Mouse (Mus musculus): ENCODE measurements around the gene Myh6.
A peak's percentile ranks its signal among the peaks of the same experiment; 100 is the strongest.
"Not testable (repeated sequence)": the region's sequence is repeated elsewhere in the genome, so short reads cannot be mapped to it uniquely, and the experiment has no call there.

Myh6 gene

DNA sequence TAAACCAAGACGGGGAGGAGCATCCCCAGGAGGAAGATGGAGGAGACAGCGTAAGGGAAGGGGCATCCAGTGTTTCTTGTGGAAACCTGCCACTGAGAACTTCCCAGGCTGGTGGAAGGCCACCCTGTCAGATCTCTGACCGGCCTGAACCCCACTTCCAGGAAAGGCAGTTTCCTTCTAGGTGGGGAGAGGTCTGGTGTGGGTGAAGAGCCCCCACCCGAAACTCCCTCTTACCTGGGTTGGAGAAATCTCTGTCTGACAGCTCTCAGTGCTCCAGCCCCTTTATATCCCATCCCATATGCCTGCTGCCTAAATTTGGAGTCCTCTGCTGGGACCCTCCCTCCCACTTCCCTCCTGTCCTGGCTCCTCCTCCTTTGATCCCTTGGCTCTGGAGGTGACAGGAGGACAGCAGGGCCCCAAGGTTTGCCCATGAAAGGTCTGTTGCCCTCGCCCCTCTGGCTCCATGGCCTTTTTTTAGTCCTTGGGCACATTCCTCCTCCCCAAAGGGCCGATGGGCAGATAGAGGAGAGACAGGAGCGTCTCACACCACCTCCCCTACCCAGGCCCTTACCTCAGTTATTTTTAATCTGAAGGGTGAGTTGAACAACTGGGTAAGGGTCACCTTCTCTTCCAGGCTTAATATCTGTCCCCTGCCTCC lies at the start of gene Myh6:
TSS of gene Myh6 (minus strand) at position 608 of the 658 bp plus-strand sequence.
- DNase-seq (ENCODE audit: low read depth, low spot score): no peak

DNA sequence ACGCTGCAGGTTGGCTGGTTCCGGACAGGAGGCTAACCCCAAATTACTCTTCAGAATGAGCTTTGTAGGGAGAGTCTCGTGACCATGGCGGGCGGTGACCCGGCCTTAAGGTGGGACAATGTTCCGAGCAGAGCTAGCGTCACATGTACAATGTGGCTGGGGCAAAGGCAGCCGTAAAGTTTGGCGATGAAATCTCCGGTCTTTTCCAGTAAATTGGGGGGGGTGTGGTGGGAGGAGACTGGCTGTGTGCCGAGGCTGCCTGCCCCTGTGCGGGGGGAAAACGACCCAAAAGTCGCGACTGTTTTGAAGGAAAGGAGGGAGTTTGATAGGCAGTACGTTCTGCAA lies 49.0 kb upstream of the Myh6 start:
- DNase-seq (ENCODE audit: low read depth, low spot score): no peak

DNA sequence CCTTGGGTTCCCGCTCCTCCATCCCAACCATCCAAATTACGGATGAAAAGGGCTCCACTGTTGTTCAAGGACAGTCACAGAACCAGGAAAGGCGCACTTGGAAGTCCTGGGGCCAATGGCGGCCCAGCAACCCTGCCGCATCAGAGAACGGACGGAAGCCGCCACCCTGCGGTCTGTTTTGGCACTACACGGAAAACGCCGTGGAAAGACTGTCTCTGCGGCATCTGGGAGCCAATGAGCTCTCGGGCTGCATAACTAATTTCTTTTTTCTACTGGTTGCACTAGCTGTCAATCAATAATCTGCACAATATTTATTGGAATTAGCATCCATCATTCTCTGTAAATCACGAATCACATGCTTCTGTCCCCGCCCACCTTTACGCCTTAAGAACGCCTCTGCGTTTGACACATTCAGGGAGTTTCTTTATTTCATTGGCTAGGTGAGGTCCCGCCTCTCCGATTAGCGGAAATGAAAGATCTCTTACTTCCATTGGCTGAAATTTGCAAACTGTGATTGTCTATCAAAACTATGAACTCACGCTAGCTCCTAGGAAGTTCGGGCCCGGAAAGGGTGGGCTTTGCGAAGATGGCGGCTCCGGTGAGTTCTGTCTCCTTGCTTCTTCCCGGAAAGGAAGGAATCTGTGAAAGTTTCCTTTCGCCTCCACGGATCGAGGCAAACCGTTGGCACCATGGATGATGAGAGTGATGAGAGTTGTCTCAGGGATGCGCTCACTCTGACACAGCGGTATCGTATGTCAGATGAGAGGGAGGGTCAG lies 48.5 kb upstream of the Myh6 start, which contains the start of gene Ngdn:
TSS of gene Ngdn (plus strand) at position 464 of the 776 bp plus-strand sequence.
- DNase-seq (ENCODE audit: low read depth, low spot score): peak; percentile 98

DNA sequence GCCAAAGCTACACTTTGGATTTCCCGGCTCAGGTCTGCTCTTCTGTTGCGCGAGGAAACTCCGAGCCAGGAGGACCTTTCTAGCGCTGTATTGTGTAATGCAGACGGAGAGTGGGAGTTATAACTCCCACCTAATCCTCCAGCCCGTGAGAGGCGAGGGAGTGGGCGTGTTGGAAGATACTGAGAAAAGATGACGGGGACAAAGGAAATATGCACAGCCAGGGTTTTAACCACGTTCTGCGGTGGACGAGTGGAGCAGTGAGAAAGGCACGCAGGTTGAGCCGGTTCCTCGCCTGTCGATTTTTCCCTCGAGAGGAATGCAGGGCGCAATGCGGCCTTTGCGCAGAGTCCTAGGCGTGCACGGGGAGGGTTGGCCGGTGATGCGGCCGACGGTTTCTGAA lies 47.9 kb upstream of the Myh6 start:
- no peak for DNase-seq (ENCODE audit: low read depth, low spot score)

DNA sequence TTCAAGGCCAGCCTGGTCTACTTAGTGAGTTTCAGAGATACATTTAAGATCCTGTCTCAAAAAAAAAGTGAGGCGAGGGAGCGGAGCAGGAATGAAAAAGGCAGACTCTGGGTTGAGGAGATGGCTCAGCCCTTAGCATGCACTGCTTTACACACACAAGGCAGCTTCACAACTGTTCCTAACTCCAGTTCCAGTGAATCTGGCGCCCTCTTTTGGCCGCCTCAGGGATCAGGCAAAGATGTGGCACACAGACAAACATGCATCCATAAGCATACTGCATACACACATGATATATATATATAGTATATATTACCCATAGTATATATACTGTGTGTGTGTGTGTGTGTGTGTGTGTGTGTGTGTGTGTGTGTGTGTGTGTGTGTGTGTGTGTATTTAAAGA lies 44.4 kb upstream of the Myh6 start:
- DNase-seq (ENCODE audit: low read depth, low spot score): no peak

DNA sequence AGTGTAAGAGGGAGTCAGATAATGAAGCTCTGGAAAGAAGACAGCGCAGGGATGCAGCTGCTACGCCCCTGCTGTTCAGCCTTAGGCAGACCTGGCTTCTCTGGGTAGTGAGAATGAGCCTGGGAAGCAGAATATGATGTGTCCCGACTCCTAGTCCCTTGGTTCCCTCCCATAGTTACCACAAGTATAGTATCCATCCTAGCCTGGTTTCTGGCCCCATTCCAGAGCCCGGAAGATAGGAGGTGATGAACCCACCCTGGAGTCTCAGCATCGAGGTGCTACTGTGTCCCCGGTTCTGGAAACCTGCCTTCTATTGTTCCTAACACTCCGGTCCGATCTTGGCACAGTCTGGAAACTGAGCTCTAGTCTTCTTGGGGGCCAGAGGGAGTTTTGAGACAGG lies 41.7 kb upstream of the Myh6 start:
- no peak for DNase-seq (ENCODE audit: low read depth, low spot score)

DNA sequence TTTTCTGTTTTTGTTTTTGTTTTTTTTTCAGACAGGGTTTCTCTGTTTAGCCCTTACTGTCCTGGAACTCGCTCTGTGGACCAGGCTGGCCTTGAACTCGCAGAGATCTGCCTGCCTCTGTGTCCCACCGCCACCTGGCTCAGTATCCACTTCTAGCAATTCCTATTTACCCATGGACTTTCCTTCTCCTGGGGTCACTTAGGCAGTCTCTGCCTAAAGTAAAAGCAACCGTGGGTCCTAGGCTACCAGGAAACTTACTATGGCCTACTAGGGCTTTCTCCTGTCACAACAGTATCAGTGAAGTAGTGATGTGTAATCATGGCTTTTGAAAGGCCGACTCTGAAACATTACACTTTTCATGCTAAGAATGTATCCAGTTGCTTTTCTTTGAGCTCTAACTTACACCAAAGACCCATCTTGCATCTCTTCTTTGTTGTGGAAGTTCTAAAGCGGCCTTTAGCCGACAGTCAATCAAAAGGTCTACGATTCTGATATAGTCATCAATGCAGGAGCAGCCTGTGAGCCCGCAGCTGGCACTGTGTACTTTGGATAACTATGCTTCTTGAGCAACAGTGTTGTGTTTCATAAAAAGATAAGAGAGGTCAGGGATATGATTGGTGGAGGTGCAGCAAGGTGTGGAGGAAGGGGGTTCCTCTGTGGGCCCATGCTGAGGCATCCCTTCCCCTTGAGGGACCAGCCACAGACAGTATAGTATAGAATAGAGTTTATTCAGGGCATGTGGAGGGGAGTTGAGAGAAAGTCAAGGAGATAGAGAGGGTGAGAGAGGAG lies 40.6 kb upstream of the Myh6 start:
- no peak for DNase-seq (ENCODE audit: low read depth, low spot score)

DNA sequence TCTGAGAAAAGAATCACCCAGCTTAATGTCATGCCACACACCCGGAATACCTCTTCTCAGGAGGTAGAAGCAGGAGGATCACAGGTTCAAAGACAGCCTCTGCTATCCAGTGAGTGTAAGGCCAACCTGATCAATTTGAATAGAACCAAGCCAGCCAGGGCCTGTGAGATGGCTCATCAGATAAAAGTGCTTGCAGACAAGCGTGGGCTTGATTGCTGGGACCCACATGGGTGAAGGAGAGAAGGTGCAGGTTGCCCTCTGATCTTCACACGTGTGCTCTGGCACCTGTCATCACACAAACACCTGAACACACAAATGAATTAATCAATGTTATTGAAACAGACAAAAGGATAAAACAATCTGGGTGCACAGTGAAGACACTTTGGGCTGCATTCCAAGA lies 39.8 kb upstream of the Myh6 start:
- DNase-seq (ENCODE audit: low read depth, low spot score): no peak

DNA sequence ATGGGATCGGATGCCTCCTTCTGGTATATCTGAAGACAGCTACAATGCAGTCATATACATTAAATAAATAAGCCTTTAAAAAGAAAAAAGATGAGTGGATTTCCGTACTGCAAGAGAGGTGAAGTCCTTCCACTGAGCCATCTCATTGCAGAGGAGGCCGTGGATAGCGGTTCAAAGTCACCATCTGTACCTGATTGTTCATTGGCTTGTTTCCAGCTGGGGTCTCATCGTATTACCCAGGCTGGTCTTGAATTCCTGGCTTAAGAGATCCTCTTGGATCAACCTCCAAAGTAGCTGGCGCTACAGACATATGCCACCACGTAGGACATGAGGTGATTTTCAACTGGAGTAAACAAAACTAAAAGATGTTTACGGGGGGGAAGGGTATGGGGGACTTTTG lies 39.2 kb upstream of the Myh6 start:
- no peak for DNase-seq (ENCODE audit: low read depth, low spot score)

DNA sequence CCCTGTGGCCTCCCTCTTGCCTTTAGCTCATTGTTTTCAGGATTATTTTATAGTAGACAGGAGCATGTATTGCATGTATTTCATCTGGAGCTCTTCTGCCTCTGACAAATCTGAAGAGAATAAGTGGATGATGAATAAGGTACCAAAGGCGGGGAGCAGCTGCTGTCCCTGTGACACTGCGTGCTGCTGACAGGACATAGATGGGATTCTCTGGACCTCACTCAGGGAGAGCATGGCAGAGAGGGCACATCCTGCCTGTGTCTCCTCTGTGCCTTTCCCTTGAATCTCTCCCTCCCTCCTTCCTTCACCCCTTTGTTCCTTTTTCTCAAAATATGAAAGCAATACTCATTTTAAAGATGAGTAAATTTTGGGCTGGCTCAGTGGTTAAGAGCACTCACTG lies 38.8 kb upstream of the Myh6 start:
- DNase-seq (ENCODE audit: low read depth, low spot score): no peak

DNA sequence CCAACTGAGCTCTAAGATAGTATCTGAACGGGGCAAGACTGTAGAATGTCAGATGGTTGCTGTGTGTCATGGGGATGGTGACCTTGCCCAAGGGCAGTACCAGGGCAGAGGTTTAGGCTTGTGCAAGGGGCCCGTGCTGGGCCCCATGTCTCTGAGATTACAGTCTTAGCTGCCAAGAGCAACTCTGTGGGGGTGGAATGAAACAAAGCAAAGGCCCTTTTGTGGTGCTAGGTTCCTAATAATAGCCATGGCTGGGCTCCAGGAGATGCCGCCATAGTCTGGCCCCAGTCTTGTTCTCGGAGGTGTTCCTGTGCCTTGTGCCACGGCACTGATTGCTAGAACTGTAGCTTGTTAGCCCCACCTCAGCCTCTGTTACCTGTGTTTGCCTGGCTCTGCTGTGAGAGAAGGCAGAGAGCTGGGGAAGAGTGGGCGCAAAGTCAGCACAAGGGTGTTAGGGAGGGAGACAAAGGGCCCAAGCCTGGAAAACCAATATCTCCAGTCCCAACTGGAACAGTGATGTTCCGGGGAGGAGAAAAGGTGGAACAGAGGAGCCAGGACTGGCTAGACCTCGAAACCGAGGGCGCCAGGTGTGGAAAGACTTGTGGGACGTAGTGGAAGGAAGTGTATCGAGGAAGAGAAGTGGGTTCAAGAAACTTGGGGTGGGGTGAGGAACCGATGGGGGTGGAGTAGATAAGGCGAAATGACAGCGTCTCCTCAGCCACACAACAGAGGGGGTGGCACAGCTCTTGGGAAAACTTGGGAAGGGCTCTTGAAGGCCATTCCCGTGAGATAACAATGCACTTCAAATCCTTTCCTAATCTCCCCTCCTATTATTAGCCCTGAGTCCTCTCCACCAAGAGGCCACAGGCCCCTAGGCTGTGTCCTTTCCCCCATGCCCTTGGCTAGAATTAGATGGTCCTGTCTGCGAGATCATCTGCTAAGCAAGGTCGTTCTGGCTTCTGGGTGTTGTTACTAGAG lies 37.4 kb upstream of the Myh6 start:
- no peak for DNase-seq (ENCODE audit: low read depth, low spot score)

DNA sequence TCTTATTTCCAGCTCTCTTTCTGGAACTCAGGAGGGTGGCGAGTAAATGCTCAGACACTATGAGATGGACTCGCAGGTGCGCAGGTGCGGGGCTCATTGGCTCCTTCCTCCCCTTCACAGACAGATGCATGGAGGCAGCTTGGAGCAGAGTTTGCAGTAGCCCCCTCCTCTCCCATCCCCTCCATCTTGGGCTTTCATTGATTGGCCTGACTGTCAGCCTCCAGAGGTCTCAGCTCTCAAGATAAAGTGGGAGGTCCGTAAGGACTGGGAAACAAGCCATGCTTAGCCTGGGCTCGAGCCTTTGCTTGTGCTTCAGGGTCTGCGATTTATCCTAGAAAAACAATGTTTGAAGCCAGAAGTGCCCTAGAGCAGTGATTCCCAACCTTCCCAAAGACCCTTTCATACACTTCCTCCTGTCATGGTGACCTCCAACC lies 36.0 kb upstream of the Myh6 start:
- DNase-seq (ENCODE audit: low read depth, low spot score): no peak

DNA sequence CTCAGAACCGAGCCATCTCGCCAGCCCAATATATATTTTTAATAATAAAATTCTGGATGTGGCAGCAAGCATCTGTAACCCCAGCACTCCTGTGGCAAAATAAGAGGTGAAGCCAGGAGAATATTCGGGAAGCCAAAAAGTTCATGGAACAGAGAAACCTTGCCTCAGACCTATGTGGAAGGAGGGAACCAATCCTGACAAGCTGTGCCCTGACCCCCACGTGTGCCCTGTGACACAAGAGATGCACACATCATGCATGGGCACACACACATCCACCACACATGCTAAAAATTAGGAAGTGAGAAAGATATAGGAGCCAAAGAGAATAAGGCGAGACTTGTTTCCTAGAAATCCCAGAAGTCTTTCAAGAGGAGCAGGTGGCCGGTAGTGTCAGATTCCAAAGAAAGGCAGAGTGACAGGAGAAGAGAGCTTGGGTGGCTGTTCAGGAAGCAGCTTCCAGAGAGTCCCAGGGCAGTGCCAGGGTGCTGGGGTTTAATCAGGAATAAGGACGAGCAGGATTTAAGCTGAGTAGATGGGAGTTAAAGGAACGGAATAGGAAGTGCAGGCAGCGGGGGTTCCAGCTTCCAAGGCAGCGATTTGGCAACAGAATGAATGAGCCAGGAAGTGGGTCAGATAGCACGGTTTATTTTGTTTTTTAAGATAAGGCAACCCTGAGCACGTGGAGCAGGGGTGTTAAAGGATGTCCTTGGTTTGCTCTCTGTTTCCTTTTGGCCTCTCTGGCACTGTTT lies 35.4 kb upstream of the Myh6 start:
- no peak for DNase-seq (ENCODE audit: low read depth, low spot score)

DNA sequence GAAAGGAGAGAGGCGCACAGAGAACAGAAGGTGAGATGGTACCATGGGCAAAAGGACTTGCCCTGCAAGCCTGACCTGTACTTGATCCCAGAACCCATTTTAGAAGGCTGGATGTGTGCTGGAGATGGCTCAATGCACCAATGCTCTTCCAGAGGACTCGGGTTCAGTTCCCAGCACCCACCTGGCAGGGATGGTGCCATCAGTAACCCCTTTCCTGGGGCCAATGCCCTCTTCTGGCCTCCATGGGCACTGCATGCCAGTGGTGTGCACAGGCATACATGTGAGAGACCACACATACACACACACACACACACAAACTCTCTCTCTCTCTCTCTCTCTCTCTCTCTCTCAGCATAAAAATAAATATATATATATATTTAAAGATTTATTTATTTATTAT lies 34.7 kb upstream of the Myh6 start:
- DNase-seq (ENCODE audit: low read depth, low spot score): no peak

DNA sequence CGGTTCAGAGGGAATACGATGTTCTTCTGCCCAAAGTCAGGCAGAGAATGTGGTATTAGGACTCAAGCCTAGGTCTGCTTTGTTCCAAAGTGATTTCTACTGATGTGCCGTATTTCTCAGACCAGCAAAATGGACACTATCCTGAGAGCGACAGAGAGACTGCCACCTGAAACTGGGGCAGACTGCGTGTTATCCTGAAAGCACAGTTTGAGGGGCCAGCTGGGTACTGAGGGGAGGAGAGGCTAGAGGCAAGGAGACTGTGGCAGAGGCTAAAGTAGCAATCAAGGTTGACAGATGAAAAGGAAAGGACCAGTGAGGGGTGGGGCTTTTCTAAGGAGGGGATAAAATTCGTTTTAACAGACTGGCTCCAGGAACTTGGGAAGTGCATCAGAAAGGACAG lies 34.1 kb upstream of the Myh6 start:
- no peak for DNase-seq (ENCODE audit: low read depth, low spot score)

DNA sequence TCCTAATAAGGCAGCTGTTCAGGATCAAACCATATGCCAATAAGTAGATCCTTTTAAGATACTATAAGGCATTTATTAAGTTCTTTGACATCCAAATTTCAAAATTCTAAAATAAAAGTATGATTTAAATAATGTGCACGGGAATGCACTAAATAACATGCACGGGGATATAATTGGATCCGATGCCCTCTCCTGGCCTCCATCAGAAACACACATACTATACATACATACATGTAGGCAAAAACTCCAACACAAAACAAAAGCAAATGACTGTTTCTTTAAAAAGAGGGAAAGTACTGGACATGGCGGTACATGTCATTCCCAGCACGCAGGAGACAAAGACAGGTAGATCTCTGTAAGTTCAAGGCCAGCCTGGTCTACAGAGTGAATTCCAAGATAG lies 33.1 kb upstream of the Myh6 start:
- DNase-seq (ENCODE audit: low read depth, low spot score): not testable (repeated sequence)

DNA sequence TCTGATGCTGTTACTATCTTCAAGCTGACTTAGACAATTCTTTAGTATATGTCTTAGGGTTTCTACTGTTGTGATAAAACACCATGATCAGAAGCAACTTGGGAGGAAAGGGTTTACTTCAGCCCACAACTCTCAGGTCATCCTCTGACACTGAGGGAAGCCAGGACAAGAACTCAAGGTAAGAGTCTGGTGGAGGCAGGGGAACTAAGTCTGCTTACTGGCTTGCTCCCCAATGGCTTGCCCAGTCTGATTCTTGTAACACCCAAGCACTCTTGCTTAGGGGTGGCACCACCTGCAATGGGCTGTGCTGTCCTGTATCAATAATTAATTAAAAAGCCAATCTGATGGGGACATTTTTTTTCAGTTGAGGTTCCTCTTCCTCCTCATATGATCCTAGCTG lies 32.0 kb upstream of the Myh6 start:
- no peak for DNase-seq (ENCODE audit: low read depth, low spot score)

DNA sequence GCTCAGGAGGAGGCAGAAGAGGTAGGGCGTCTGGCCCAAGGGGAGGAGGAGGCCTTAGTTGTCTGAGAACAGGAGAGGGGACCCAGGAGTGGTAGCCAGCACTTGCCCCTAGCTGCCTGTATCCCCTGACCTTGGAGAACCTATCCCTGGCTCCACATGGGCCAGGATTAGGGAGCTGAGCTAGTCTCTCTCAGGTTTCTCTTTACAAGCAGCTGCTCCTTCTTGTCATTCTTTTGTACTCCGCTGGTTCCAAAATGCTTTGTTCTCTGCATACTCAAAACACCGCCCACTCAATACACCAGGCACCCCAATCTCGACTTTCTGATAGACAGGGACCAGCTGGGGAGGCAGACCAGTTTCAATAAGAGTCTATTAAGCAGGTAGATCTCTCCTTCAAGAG lies 30.6 kb upstream of the Myh6 start:
- peak; percentile 20 for DNase-seq (ENCODE audit: low read depth, low spot score)

DNA sequence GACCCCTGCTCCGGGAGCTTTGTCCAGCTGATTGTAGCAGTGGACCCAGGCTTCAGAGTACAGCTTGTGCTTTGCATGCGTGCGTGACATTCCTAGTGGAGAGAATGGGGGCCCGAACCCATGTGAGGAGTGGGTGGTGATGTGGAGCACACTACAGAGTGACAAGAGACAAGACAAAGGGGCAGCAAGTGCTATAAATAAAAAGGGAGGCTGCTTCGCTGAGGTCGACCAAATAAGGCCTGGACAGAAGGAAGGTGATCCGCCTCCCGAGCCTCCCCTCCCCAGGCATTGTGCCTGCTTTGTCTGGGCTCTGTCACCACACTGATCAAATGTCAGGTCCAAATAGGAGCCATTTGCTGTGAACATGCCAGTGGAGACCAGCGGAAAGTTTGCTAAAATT lies 30.1 kb upstream of the Myh6 start:
- DNase-seq (ENCODE audit: low read depth, low spot score): no peak

DNA sequence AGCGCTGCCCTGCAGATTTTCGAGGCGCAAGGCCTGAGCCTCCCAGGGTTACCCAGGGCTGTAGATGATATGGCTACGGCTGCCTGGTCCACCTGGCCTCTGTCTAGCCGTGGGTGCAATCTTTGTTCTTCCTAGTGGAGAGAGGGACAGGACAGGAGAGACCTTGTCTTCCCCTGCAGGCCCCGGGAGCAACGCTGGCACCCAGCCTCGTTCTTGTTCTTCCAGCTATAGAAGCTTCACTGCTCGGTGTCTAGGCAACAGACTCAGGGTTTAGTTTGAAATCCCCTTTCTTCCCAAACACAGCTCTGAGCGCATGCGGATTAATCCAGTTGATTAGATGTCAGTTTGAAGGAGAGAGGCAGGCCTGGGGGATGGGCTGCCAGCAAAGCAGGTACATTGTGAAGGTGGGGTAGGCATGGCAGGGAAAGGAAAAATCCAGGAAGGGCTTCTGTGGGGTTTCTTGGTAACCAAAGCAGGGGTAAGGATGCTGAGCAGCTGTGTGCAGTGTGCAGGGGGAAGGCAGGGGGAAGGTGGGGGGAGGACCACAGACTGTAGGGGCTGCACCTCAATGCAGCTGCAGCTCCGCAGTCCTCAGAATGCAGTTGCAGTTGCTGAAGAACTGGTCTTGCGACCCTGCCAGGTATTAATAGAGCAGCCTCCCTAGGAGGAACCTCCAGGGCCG lies 28.9 kb upstream of the Myh6 start:
- no peak for DNase-seq (ENCODE audit: low read depth, low spot score)
